Mouse (Mus musculus) heart, embryonic 10.5 days (tissue): ENCODE results near the gene Mfsd5. TPM values are rescaled to one million over a fixed set of nuclear protein-coding genes. Genes with fewer than 3 reads are reported as not detected.

Experiments
- DNase-seq: peaks from one replicate; pipeline ENCODE4 v3.0.0-alpha.2; 2017; ENCODE audit warnings: low spot score
- H3K27ac ChIP-seq: fragments of 300-500 bp; sonication (generic); 2 replicates; pipeline ENCODE4 v1.5.1; 2016; ENCODE audit warnings: mild to moderate bottlenecking
- H3K27me3 ChIP-seq: fragments of 300-500 bp; sonication (generic); 2 replicates; pipeline ENCODE4 v1.6.1; 2016; ENCODE audit warnings: mild to moderate bottlenecking; ENCODE audit not compliant: poor library complexity, insufficient read depth, severe bottlenecking
- H3K36me3 ChIP-seq: fragments of 300-500 bp; sonication (generic); 2 replicates; pipeline ENCODE4 v1.6.1; 2016; ENCODE audit warnings: mild to moderate bottlenecking, moderate library complexity
- H3K4me1 ChIP-seq: fragments of 300-500 bp; sonication (generic); 2 replicates; pipeline ENCODE4 v1.6.1; 2016; ENCODE audit warnings: mild to moderate bottlenecking
- H3K4me3 ChIP-seq: fragments of 300-500 bp; sonication (generic); 2 replicates; pipeline ENCODE4 v1.5.1; 2016; ENCODE audit warnings: mild to moderate bottlenecking, moderate library complexity
- H3K9me3 ChIP-seq: fragments of 300-500 bp; sonication (generic); 2 replicates; pipeline ENCODE4 v1.6.1; 2016; ENCODE audit warnings: mild to moderate bottlenecking, moderate library complexity
- WGBS: fragments of 180-500 bp; shearing (Covaris S2); methylation state at CpG from one replicate; pipeline ENCODE4 v1.1.7; 2016; 5-methylcytosine and 5-hydroxymethylcytosine counted together
- polyA plus RNA-seq: library from polyadenylated mRNA; unstranded; fragments of >200 nt; fragmentation: Nextera tagmentation; extraction: Ambion mirVana; gene quantifications from 2 replicates; pipeline ENCODE4 v1.2.1, GENCODE M21; 2016

Gene Mfsd5
- polyA plus RNA-seq, 1 experiment from 2014 or later, result 63.4 TPM

DNA sequence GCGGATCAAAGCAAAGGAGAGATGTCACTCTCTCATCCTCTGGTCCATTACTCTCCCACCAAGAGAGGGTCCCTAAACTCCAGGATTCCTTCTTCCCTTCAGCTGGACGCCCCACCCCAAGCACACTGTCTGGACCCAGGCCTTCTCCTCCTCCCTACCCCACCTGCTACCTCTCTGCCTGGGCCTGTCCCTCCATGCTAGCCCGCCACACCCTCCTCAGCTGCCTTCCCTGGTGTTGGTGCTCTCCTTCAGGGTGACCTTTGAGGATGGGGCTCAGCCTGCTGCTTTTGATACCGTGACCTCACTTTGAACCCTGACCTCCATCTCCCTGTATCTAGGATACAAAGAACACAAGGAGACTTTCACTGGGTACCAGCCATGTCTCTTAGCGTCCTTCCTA, 28.7 kb upstream of the Mfsd5 start:
- Histone ChIP-seq H3K9me3 (no peaks in the 10 kb centered on the region), H3K36me3 (0 out of 2 replicates have a peak, but pooled peaks cover 4% of the 10 kb centered on the region), H3K4me3 (no peak overlapping the region), H3K27me3 (peaks cover 78% of the 10 kb centered on the region), H3K4me1 (peaks cover 65% of the 10 kb centered on the region), H3K27ac (peak overlapping the region; percentile 36; the same call in 1 of the 2 replicates)
- no peak for DNase-seq
- WGBS, result 58% methylated on average over 5 of the region's 5 CpGs

DNA sequence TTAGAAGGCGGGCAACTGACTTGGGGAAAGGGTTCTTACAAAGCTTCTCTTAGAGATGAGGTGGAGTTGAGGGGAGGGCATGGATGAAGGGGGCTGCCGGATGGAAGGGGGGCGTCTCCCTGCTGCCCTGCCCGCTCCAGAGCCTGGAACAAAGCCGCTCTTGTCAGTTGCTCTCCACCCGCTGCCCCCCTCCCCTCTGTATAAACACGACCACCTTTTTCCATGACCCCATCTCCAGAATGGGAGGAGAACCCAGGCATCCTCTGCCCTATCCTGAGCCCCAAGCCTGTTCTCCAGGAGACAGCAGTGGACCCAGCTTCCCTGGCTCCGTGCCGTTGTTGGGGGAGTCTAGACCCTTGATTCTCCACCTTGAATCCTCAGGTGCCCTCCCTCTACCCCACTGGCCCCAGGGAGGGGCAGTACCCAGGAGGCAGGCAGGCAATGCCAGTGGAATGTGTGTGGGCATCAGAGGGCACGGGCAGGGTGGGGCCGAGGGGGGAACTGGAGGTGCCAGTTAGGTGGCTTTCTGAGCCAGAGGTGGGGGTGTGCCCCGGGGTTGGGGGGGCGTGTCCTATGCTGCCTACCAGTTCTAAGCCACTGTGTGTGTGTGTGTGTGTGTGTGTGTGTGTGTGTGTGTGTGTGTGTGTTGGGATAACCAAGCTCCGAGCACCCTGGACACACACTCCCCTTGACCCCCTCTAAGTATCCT, 23.6 kb upstream of the Mfsd5 start:
- WGBS, result 40% methylated on average over 14 of the region's 14 CpGs
- Histone ChIP-seq H3K27me3 (peaks cover 93% of the 10 kb centered on the region), H3K27ac (peak overlapping the region; percentile 52), H3K4me1 (peaks cover 48% of the 10 kb centered on the region), H3K9me3 (no peaks in the 10 kb centered on the region), H3K4me3 (peak overlapping the region; percentile 69), H3K36me3 (0 out of 2 replicates have a peak, but pooled peaks cover 4% of the 10 kb centered on the region)
- DNase-seq, result no peak

DNA sequence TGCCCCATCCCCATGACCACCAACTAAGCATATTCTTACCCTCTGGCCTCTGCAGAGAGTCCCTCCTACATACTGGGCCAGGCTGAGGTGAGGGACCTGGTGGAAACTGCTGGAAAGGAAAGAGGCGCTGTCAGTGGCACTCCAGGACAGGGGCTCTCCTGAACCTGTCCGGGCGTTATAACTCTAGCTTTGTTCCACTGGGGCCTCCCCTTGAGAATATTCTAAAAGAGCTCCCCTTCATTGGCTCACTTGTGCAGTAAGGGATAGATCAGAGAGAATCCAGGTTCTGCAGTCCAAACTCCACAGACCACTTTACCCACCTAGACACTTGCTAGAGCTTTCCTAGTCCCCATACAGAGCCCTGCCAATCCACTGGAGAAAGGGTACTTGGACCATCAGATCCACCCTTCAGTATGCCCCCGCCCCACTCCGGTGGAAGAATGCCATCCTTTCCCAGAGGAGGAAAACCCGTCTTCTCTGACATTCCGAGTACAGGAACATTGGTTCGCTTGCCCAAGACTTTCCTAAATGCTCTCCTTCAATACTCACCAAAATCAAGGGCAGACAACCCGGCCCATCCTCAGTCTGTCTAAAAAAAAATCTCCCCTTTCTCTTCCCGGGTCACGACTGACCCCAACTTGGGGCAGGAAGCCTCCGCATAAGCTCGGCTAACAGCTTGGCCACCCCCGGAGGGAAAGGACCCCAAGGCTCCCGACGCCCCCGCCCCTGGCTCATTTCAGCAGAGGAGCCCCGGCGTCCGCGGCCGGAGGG, 22.6 kb upstream of the Mfsd5 start:
- Histone ChIP-seq H3K36me3 (0 out of 2 replicates have a peak, but pooled peaks cover 4% of the 10 kb centered on the region), H3K27me3 (peaks cover 88% of the 10 kb centered on the region), H3K4me3 (peak overlapping the region; percentile 69), H3K4me1 (peaks cover 46% of the 10 kb centered on the region), H3K9me3 (no peaks in the 10 kb centered on the region), H3K27ac (peak overlapping the region; percentile 86)
- no peak for DNase-seq
- WGBS, result 7% methylated on average over 22 of the region's 22 CpGs

GRCm38 (mm10) chr15:102257202-102258075, 21.8 kb upstream of the Mfsd5 start, which contains the start of gene Rarg:
Gene Rarg, minus strand, starts transcription at chr15:102257517.
- Histone ChIP-seq H3K4me1 (peaks cover 40% of the 10 kb centered on the region), H3K4me3 (peak within 1 kb of the TSS; percentile 69), H3K27ac (peak within 1 kb of the TSS; percentile 86), H3K27me3 (peaks cover 88% of the 10 kb centered on the region), H3K9me3 (no peaks in the 10 kb centered on the region), H3K36me3 (0 out of 2 replicates have a peak, but pooled peaks cover 1% of the 10 kb centered on the region)
- WGBS, result under 1% methylated on average over 41 of the region's 46 CpGs
- DNase-seq, result no peak

DNA sequence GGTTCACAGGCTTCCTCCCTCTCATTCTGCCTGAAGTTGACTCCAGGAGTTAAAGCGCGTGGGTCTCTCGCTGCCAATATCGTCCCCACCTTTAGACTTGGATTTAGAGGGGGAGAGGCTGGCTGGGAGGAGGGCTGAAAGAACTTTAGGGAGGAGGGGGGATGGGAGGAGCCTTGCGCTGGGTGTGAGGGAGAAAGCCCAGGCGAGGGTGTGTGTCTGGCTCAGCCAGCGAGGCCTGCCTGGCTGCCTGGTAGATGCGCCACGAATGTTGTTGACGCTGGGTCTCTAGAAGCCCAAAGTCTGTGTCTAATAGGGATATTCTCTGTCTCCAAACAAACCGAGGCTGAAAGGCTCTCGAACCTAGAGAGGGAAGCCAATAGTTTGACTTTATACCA, 21.2 kb upstream of the Mfsd5 start:
- H3K27ac ChIP-seq, result peak overlapping the region; percentile 86
- H3K27me3 ChIP-seq, result peaks cover 89% of the 10 kb centered on the region
- H3K4me1 ChIP-seq, result peaks cover 40% of the 10 kb centered on the region
- no peak for DNase-seq
- WGBS, result 3% methylated on average over 12 of the region's 12 CpGs
- no peaks in the 10 kb centered on the region for H3K9me3 ChIP-seq
- H3K36me3 ChIP-seq, result no peaks in the 10 kb centered on the region
- H3K4me3 ChIP-seq, result peak overlapping the region; percentile 69

DNA sequence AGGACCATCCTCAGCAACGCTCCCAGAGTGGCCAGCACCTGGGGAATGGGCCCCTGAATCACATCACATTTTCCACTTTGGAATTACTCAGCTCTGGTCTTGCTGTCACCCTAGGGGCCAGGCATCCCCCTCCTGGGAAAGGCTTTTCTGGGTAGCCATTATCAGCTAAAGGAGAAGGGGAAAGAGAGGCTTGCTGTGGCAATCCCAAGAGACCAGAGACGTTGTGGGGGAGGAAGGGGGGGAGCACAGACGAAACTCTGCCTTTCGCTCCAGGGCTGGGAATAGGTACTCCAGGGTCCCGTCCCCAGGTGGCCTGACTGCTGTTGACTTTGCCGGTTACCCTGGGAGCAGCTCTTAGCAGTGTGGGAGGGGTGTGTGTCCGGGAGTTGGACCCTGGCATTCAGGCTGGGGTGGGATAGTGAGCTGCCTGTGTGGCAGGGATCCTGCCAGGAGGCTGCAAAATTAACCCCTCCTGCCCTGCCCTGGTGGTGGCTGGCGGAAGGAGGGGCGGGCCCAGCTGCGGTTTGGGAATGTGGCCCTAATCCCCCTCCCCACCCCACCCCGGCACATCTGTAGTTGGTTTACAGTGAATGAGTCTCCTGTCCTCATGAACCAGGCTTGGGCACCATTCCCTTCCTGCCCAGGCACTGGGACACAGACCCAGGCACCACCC, 20.5 kb upstream of the Mfsd5 start:
- WGBS, result 13% methylated on average over 11 of the region's 11 CpGs
- Histone ChIP-seq H3K36me3 (no peaks in the 10 kb centered on the region), H3K27me3 (peaks cover 89% of the 10 kb centered on the region), H3K4me3 (peak overlapping the region; percentile 69), H3K4me1 (peaks cover 40% of the 10 kb centered on the region), H3K27ac (peak overlapping the region; percentile 86; the same call in 1 of the 2 replicates), H3K9me3 (no peaks in the 10 kb centered on the region)
- DNase-seq, result no peak

DNA sequence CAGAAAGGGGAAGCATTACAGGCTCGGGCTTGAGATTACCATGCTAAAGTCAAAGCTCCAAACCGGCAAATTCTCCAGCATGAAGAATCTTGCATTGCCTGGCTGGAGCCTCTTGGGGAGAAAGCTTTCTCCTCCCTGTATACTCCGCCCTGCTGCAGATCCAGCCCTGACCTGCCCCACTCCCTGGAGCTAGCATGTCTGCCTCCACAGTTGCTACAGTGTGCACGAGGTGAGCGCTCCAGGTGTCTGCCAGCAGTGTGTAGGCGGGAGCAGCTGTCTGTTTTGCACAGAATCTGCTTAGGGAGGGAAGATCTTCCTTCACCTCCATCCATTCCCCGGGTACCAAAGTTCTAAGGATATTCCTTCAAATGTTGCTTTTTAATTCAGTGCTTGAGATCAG, 16.7 kb upstream of the Mfsd5 start:
- Histone ChIP-seq H3K4me1 (peaks cover 16% of the 10 kb centered on the region), H3K27me3 (peaks cover 50% of the 10 kb centered on the region), H3K36me3 (no peaks in the 10 kb centered on the region), H3K4me3 (no peak overlapping the region), H3K9me3 (no peaks in the 10 kb centered on the region), H3K27ac (no peak overlapping the region)
- no peak for DNase-seq
- 40% methylated on average over 7 of the region's 7 CpGs for WGBS

DNA sequence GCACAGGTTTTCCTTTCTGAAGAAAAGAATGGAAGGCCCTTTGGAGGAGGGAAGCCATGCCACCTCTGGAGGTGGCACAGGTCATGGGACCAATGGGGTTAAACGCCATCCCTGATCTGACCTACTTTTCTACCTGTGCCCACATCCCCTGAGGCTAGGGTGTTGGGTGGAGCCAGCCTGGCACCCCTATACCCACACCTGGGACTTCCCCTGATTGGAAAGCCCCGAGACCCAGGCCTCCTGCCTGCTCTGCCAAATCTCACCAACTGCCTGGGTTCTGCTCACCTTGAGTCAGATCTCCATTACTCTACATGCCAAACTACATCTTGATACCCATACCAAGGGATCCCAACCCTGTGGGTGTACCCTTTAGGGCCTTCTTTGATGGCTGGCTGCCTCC, 16.2 kb upstream of the Mfsd5 start:
- WGBS, result 74% methylated on average over 2 of the region's 2 CpGs
- H3K9me3 ChIP-seq, result no peaks in the 10 kb centered on the region
- H3K4me3 ChIP-seq, result no peak overlapping the region
- no peaks in the 10 kb centered on the region for H3K36me3 ChIP-seq
- DNase-seq, result no peak
- peaks cover 12% of the 10 kb centered on the region for H3K4me1 ChIP-seq
- H3K27me3 ChIP-seq, result peaks cover 46% of the 10 kb centered on the region
- no peak overlapping the region for H3K27ac ChIP-seq

DNA sequence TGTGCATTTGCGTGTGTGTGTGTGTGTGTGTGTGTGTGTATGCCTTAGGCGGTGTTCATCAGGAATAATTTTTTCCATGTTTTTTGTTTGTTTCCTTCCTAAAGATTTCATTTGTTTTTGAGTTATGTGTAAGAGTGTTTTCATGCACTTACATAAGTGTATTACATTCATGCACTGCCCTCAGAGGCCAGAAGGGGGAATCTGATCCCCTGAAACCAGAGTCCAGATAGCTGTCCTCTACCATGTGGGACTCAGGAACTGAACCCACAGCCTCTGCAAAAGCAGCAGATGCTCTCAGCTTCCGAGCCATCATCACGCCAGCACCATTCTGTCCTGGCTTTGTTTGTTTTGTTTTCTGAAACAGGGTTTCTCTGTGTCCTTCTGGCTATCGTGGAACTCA, 13.7 kb upstream of the Mfsd5 start:
- 84% methylated on average over 5 of the region's 5 CpGs for WGBS

DNA sequence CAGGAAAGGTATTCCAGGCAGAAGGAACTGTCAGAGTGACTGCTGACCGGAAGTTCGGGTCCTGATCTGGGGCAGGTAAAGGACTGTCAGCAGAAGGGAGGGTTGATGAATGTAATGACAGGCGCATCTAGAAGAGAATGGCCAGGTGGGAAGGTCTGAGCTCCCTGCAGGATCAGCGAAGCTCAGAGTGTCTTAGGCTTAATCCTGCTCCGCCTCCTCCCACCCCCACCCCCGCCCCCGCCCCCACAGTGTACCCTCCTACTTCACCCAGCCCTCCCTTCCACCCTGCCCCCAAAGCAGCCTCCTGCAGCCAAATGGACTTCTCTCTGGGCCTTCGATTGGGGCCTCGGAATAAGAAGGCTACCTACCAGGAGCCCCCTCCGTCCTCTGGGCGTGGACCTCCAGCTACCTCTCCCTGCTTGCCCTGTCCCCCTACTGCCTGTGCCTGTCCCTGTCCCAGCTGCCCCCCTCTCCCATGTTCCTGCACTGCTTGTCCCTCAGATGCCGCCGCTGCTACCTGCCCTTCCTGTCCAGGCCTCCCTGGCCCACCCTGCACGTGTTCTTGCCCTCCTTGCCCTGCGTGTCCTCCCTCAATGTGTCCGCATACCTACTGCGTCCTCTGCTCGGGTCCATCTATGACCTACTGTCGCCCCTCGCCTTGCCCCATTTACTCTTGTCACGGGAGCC, 8.8 kb upstream of the Mfsd5 start, which contains the start of gene Gm9918:
Gene Gm9918 (plus strand): TSS at position 290 of the 687 bp plus-strand sequence.
- no peak for DNase-seq
- no peaks in the 10 kb centered on the region for H3K9me3 ChIP-seq
- H3K36me3 ChIP-seq, result no peaks in the 10 kb centered on the region
- H3K4me1 ChIP-seq, result peaks cover 13% of the 10 kb centered on the region
- peak within 1 kb of the TSS; percentile 53 for H3K4me3 ChIP-seq
- WGBS, result 5% methylated on average over 21 of the region's 21 CpGs
- H3K27me3 ChIP-seq, result peaks cover 24% of the 10 kb centered on the region
- H3K27ac ChIP-seq, result peak within 1 kb of the TSS; percentile 62

More for the DNA sequence above, 13.7 kb upstream of the Mfsd5 start:
- H3K36me3 ChIP-seq, result no peaks in the 10 kb centered on the region
- H3K27me3 ChIP-seq, result peaks cover 35% of the 10 kb centered on the region
- H3K4me1 ChIP-seq, result peaks cover 7% of the 10 kb centered on the region
- H3K9me3 ChIP-seq, result no peaks in the 10 kb centered on the region
- H3K4me3 ChIP-seq, result no peak overlapping the region
- no peak overlapping the region for H3K27ac ChIP-seq
- DNase-seq, result no peak

GRCm38 (mm10) chr15:102271441-102271840, 7.8 kb upstream of the Mfsd5 start:
- no peak for DNase-seq
- 0 out of 2 replicates have a peak overlapping the region, but pooled peaks have one; percentile 62 for H3K27ac ChIP-seq
- H3K9me3 ChIP-seq, result no peaks in the 10 kb centered on the region
- 0 out of 2 replicates have a peak overlapping the region, but pooled peaks have one; percentile 2 for H3K4me3 ChIP-seq
- peaks cover 24% of the 10 kb centered on the region for H3K27me3 ChIP-seq
- H3K4me1 ChIP-seq, result peaks cover 13% of the 10 kb centered on the region
- 27% methylated on average over 3 of the region's 3 CpGs for WGBS
- H3K36me3 ChIP-seq, result no peaks in the 10 kb centered on the region
